Mouse (Mus musculus) retina, embryonic 14.5 days (tissue): Measurements from ENCODE around the gene Cltc.

ENCODE experiments used
- DNase-seq: peaks from one replicate; pipeline ENCODE4 v3.0.0-alpha.2; 2015; ENCODE audit warnings: low spot score

Cltc gene

GRCm38 (mm10) chr11:86646136-86646834, 111.1 kb downstream of the Cltc start:
- peak; percentile 8 for DNase-seq

- no peak for DNase-seq
Observed at GRCm38 (mm10) chr11:86644553-86644952, 112.8 kb downstream of the Cltc start.
